Mouse (Mus musculus) layer of hippocampus, adult 2 months (tissue): ENCODE results near the gene Klhl6. TPM values are rescaled to one million over a fixed set of nuclear protein-coding genes. Genes with fewer than 3 reads are reported as not detected.

ENCODE experiments used
- DNase-seq, 2 experiments: peaks; one replicate each; pipeline ENCODE4 v3.0.0; 2022; ENCODE audit warnings: low spot score in 2 of 2
- H3K27ac ChIP-seq: fragments of 200-600 bp; 2 replicates; pipeline ENCODE4 v1.8.1; 2022
- H3K4me3 ChIP-seq: fragments of 200-600 bp; 2 replicates; pipeline ENCODE4 v1.8.1; 2022; ENCODE audit warnings: mild to moderate bottlenecking
- CTCF ChIP-seq: fragments of 200-600 bp; conservative IDR thresholded peaks from 2 replicates; pipeline ENCODE4 v1.8.1; 2022; ENCODE audit warnings: antibody characterized with exemption, mild to moderate bottlenecking, moderate library complexity
- total RNA-seq, 2 experiments: library from RNA; stranded (reverse); gene quantifications; 2 replicates each; pipeline ENCODE4 v1.2.3; 2021

Klhl6 gene
- total RNA-seq, 2 experiments from 2014 or later = 1.2 TPM

DNA sequence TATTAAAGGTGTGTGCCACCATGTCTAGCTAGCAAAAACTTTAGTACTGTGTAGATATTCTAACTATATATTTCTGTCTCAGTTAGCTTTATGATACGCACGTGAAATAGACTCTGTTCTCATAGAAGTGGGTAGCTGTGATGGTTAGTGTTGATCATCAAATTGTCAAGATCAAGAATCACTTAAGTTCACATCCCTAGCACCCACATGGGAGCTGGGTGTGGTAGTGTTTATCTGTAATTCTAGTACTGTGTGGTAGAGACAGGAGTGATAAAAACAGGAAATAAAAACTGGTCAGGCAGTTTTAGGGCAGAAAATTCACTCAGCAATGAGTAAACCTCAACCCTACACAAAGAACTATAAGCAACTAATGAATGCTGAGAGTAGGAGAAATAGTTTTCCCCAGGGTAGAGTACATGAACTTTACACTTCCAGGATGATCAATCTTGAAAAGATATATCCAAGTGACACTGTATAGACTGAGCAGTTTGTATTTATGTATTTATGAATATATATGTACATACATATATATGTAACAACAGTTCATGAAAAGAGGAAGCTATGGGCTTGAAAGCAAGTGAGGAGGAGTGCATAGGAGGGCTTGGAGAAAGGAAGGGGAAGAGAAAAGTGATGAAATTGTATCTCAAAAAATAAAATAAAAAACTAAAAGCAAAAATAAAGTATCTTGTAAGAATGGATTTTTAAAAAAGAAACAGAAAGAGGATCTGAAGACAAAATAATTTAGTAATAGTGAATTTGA is 2.2 kb upstream of the Klhl6 start:
- TF ChIP-seq CTCF = no peak
- no peak overlapping the region for H3K27ac ChIP-seq
- no peak overlapping the region for H3K4me3 ChIP-seq
- no peak for DNase-seq

DNA sequence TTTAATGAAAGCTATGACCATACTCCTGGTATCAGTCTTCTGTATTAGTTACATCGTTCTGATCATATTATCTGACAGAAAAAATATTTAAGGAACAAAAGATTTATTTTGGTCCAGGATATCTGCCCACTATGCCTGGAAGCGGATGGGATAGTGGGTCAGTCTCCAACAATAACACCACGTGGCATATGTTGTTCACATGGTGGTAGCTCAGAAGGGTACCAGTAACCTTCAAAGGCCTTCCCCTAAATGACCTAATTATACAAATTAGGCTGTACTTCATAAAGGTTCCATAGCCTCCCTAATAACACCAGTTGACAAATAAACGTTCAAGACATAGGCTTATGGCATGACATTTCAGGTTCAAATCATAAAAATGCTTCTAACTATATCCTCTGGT is 722 bp upstream of the Klhl6 start:
- no peak for TF ChIP-seq CTCF
- Histone ChIP-seq H3K4me3 (no peak overlapping the region), H3K27ac (no peak overlapping the region)
- DNase-seq = no peak

DNA sequence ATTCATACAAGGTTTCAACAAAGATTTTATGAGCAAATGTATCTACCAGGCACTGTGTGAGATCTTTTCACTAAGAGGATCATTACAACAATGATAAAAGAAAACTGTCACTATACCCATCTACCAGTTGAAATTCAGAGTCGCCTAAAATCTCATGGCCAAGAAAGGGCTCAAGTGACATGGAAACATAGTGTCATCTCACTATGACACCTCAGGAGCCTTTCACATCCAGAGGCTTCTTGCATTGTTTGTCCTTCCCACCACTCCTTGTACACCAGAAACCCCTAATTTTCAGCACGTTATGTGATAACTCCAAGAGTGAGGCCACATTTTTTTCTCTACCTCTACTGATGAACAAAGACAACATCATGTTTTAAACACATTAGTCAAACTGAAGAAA is 1.2 kb downstream of the Klhl6 start:
- no peak for DNase-seq
- TF ChIP-seq CTCF = no peak
- no peak overlapping the region; the same call in 1 of the 2 replicates for H3K4me3 ChIP-seq
- H3K27ac ChIP-seq = no peak overlapping the region

DNA sequence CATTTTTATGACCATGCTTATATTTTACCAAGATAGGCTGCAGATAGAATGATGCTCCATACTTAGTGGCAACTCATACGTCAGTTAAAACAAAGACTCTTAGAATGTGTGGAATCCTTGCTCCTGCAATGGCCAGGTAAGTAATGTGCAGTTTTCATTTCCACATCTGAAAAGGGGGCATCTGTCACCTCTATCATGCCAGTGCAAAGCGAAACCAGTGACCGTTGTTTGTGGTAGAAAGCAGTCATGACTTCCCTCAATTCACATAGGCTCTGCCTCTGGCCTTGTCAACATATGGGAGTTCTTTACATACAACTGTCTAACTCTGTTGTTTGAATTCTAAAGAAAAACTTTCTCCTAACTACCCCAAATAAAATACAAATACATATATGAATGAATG is 1.8 kb downstream of the Klhl6 start:
- Histone ChIP-seq H3K27ac (no peak overlapping the region), H3K4me3 (no peak overlapping the region)
- no peak for TF ChIP-seq CTCF
- DNase-seq = no peak

DNA sequence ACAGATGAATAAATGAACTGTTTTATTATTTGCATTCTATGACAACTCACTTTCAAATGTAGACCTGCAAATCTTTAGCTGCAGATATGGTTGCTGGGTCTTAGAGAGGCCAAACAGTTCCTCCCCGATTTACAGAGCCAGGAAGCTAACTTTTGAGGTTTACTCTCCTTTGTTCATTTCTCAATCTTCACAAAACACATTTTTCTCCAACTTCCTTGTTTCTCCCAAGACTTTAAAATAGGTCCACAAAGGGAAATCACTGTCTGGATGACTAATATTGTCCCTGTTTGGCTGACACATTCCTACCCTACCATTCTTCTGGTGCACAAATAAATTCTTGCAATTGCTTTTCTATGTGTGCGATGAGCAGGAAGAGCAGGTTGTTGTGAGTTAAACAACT is 3.1 kb downstream of the Klhl6 start:
- Histone ChIP-seq H3K4me3 (no peak overlapping the region), H3K27ac (no peak overlapping the region)
- no peak for DNase-seq
- TF ChIP-seq CTCF = no peak

DNA sequence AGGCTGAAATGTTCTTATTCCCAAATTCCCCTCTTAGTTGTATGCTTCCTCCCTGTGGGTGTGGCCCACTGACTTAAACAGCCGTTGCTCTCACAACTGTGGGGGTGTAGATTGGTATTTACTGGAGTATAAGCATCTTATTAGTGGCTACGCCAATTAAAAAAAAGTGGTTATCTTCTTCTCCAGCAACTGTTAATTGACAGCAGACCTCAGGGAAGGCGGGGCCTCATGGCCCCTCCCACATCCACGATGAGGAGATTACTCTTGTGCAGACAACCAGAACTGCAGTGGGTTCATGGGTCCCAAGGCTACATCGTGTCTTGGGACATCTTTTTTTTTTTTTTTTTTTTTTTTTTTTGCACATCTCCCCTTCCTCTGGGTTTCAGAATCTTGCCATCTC is 5.6 kb downstream of the Klhl6 start:
- DNase-seq = no peak
- TF ChIP-seq CTCF = no peak
- no peak overlapping the region for H3K4me3 ChIP-seq
- no peak overlapping the region for H3K27ac ChIP-seq

DNA sequence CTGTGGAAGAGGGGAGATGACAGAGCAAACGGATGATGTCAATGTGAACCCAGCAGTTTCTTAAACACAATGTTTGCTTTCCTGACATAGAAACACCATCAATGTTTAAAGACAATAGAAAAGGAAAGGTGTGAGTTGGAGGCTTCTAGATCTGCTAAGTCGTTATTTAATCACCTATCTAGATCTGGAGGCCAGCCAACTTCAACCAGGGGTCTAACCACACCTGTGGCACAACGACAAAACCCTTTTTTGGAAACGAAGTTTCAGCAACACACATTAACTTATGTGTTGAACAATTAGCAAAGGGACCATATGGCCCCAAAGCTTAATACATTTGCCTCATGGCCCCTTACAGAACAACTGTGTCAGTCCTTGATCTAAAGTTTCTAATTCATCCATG is 6.0 kb downstream of the Klhl6 start:
- Histone ChIP-seq H3K27ac (no peak overlapping the region), H3K4me3 (no peak overlapping the region)
- no peak for DNase-seq
- TF ChIP-seq CTCF = no peak

DNA sequence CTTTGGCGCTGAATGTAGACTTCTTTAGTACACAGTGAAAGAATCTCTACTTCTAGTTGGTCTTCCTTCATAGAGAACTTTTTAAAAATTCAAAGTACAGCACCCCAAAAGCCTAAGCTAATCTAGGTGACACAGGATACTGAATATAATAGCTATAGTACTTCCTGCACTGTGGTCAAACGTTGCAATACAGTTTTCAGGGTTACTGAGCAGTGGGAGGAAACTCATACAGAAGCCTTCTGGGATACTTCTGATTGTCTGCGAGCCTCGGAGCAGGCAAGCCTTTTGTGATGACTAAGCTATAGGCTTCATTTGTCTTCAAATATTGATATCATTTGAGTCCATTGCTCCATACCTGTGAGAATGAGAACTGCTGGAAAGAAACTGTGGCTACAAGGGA is 7.4 kb downstream of the Klhl6 start:
- no peak overlapping the region for H3K4me3 ChIP-seq
- DNase-seq = no peak
- TF ChIP-seq CTCF = no peak
- no peak overlapping the region for H3K27ac ChIP-seq

DNA sequence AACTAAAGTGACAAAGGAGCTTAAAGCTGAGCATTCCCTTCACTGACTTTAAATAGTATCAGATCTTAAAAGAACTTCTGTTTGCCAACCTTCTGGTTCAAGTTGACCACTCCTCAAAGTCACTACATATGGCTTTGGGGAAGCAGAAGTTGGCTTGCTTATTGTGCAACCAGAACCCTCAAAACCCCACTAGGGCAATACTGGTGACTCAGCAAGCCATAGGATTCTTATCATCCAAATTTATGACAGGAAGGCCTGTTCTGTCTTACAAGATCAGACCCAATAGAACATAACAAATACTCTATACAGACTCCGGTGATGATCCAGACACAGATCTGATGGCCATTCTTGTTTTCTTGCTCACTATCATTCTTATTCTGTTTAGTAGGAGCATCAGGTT is 9.4 kb downstream of the Klhl6 start:
- no peak overlapping the region for H3K4me3 ChIP-seq
- TF ChIP-seq CTCF = no peak
- no peak for DNase-seq
- no peak overlapping the region for H3K27ac ChIP-seq

DNA sequence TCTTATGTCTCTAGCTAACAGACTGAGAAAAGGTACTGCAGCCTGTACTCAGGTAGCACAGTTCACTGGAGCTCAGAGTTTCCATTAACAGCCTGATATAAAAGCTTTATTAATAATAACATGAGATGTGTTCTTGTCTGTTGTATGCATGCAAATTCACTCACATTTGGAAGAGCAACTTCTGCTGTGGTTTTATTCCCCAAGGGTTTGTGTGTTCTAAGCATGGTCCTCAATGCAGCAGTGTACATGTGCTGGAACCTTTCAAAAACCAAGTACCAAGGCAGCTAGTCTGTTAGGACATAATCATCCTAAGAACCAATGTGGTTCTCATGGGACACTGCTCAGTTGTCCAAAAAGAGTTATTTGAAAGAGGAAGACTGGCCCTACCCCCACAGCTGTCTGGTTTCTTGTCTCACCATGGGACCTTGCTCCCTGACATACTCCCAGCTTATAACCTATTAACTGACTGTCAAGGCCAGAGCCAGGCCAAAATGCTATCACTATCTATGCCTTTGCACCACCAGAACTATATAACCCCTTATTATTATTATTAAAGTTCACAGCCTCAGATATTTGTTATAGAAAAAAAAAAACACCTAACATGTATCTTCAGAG is 10.0 kb downstream of the Klhl6 start:
- DNase-seq = no peak
- TF ChIP-seq CTCF = no peak

DNA sequence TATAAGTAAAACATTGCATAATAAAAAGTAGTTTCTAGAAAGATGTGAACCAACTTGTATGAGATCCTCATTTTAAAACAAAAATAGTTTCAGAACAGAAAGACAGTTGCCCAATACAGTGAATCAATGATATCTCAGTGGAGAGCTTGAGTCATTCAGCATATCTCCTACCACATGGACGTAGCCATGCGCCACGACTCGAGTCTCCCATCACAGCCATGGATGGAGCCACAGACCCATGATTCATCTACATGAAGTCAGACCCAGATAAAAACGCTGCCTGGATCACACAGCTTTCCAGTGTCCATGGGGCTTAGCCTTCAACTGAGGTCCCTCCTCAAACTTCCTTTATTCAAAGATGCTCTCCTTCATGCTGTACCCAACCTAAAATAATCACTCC is 13.3 kb downstream of the Klhl6 start:
- Histone ChIP-seq H3K4me3 (no peak overlapping the region), H3K27ac (no peak overlapping the region)
- no peak for DNase-seq
- TF ChIP-seq CTCF = no peak

More for the DNA sequence above, 10.0 kb downstream of the Klhl6 start:
- Histone ChIP-seq H3K27ac (no peak overlapping the region), H3K4me3 (no peak overlapping the region)

DNA sequence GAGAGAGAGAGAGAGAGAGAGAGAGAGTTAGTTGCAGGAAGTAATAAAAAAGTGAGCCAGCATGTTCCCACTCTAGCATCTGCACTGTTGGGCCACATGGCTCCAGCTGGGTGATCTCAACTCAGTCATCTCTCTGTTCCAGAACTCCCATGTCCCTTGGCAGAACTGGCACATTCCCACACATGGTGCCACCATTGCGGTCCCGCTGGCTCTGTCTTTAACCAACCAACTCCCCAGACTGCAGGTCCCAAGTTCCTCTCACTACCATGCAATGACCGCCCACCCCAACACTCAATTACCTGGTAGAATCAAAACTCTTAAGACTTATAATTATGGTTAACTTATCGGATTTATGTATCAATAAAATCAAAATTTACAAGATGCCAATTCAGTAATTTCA is 14.2 kb downstream of the Klhl6 start:
- DNase-seq = no peak

DNA sequence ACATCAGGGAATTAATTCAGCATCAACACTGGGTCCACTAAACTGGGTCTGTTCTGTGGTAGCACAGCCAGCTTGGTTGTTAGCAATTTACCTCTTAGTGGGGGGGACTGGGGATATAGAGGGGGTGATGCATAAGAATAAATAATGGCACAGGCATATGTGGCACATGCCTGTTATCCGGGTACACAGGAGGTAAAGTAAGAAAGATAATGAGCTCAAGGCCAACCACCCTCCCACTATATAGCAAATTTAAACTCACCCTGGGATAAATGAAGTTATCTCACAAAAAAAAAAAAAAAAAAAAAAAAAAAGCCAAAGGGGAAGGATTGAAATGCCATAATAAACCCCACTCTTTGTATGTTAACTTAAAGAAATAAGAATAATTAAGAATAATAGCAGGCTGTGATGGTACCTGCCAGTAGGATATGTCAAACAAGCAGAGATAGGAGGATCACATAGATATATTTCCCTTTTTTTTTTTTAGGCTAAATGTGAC is 14.9 kb downstream of the Klhl6 start:
- DNase-seq = no peak
- no peak overlapping the region for H3K27ac ChIP-seq
- TF ChIP-seq CTCF = no peak
- H3K4me3 ChIP-seq = no peak overlapping the region

More for the DNA sequence above, 14.2 kb downstream of the Klhl6 start:
- Histone ChIP-seq H3K4me3 (no peak overlapping the region), H3K27ac (no peak overlapping the region)
- TF ChIP-seq CTCF = no peak

DNA sequence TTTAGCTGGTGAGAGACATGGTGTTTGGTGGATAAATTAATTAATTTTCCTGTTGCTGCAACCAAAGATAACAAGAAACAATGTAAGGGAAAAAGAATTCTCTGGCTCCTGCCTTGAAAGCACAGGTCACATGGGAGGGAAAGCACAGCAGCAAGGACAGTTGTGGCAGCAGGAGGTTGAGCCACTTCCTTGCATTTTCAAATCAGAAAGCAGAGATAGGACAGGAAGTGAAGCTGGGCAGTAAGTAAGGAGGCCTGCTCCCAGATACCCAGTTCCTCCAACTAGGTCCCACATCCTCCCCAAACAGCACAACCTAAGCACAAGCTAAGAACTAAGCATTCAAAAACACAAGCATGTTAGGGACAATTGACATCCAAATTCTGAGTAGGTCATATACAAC is 15.9 kb downstream of the Klhl6 start:
- TF ChIP-seq CTCF = no peak
- no peak overlapping the region for H3K4me3 ChIP-seq
- no peak for DNase-seq
- H3K27ac ChIP-seq = no peak overlapping the region
